Mouse (Mus musculus): ENCODE measurements around the gene Shkbp1. TPM values are rescaled to one million over a fixed set of nuclear protein-coding genes. Genes with fewer than 3 reads are reported as not detected.

Shkbp1 gene
- total RNA-seq (2018; cell fraction: chromatin; rRNA removed), result 100 to 1,000 TPM in 14 of 26 experiments, 10 to 100 TPM in 12; 21.9 to 181 (median 105) TPM
- total RNA-seq (2018; cell fraction: cytosol; rRNA removed), result 10 to 100 TPM; 27.5 to 54.3 (median 40.4) TPM
- 10 to 100 TPM; 18.9 to 95.8 (median 65.3) TPM for total RNA-seq (2018; cell fraction: nucleus; rRNA removed)
- 21.9 to 44.4 TPM (median 32.6 TPM) in 3 replicates for polyA plus RNA-seq (2018)

GRCm38 (mm10) chr7:27355745-27356240, at the start of gene Shkbp1:
Shkbp1 (minus strand) TSS chr7:27356019.
- peak within 1 kb of the TSS; percentile 83 for H3K4me3 ChIP-seq (ENCODE audit: inconsistent target)
- peak within 1 kb of the TSS; percentile 96 for H3K27ac ChIP-seq
- peaks cover 10% of the 10 kb centered on the region; the same call in 1 of the 2 replicates for H3K79me2 ChIP-seq (ENCODE audit: inconsistent target)
- 0% methylated on average over 32 of the region's 34 CpGs for WGBS (ENCODE audit: missing documents)
- H3K36me3 ChIP-seq (ENCODE audit: inconsistent target), result peaks cover 16% of the 10 kb centered on the region

DNA sequence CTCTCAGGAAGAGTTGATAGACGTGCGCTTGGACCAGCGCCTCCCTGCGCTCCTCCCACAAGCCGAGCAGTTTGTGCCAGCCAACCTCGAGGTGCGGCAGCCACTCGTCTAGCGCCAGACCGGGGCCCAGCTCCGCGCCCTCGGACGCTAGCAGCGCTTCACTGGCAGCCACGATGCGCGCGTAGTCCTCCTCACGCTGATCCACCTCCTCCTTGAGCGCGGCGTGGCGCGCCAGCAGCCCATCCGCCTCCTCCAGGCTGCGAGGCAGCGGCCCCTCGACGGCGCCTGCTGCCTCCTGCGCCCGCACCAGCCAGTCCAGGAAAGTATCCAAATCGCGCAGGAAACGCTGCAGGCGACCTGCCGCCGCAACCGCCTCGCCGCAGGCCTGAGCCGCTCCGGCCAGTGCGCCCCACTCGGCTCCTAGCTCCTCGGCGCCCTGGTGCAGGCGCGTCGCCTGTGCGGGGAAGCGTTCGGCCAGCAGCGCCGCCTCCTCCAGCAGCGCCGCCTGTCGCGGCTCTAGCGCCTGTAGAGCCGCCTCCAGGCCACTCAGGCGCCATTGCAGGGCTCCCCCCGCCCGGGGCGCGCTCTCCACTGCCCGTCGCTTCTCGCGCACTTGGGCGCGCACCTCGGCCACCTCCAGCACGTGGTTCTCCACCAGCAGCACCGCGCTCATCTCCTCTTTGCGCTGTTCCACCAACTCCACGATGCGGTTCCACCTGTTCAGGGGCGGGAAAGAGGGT, 48.6 kb upstream of the Shkbp1 start:
- 8% methylated on average over 80 of the region's 81 CpGs for whole genome bisulfite sequencing (ENCODE audit: missing documents)
- no peaks in the 10 kb centered on the region for H3K79me2 ChIP-seq (ENCODE audit: inconsistent target)
- H3K27ac ChIP-seq, result no peak overlapping the region
- H3K36me3 ChIP-seq (ENCODE audit: inconsistent target), result no peaks in the 10 kb centered on the region
- H3K4me3 ChIP-seq (ENCODE audit: inconsistent target), result no peak overlapping the region

GRCm38 (mm10) chr7:27402675-27403074, 46.9 kb upstream of the Shkbp1 start:
- 11% methylated on average over 16 of the region's 16 CpGs for WGBS (ENCODE audit: missing documents)

DNA sequence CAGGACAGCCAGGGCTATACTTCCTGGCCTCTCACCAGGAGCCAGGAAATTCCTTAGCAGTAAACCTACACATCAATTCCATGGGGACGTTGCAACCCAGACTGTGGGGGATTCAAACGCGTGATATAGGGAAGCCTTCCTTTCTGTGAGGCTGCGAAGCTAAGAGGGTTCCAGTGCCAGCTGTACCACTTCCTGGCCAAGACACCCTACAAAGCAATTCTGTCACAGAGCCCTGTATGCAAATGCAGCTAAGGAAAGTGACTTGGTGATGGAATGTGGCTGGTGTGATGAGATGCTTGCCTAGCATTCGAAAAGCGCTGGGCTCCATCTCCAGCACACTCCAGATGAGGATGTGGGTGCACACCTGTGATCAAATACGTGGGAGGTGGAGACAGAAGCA, 44.7 kb upstream of the Shkbp1 start:
- Histone ChIP-seq H3K4me3 (ENCODE audit: inconsistent target) (no peak overlapping the region), H3K36me3 (ENCODE audit: inconsistent target) (no peaks in the 10 kb centered on the region), H3K27ac (no peak overlapping the region), H3K79me2 (ENCODE audit: inconsistent target) (no peaks in the 10 kb centered on the region)
- 78% methylated on average over 7 of the region's 7 CpGs for WGBS (ENCODE audit: missing documents)

More at GRCm38 (mm10) chr7:27402675-27403074, 46.9 kb upstream of the Shkbp1 start:
- no peak overlapping the region for H3K27ac ChIP-seq
- no peaks in the 10 kb centered on the region for H3K36me3 ChIP-seq (ENCODE audit: inconsistent target)
- H3K79me2 ChIP-seq (ENCODE audit: inconsistent target), result no peaks in the 10 kb centered on the region
- no peak overlapping the region for H3K4me3 ChIP-seq (ENCODE audit: inconsistent target)

DNA sequence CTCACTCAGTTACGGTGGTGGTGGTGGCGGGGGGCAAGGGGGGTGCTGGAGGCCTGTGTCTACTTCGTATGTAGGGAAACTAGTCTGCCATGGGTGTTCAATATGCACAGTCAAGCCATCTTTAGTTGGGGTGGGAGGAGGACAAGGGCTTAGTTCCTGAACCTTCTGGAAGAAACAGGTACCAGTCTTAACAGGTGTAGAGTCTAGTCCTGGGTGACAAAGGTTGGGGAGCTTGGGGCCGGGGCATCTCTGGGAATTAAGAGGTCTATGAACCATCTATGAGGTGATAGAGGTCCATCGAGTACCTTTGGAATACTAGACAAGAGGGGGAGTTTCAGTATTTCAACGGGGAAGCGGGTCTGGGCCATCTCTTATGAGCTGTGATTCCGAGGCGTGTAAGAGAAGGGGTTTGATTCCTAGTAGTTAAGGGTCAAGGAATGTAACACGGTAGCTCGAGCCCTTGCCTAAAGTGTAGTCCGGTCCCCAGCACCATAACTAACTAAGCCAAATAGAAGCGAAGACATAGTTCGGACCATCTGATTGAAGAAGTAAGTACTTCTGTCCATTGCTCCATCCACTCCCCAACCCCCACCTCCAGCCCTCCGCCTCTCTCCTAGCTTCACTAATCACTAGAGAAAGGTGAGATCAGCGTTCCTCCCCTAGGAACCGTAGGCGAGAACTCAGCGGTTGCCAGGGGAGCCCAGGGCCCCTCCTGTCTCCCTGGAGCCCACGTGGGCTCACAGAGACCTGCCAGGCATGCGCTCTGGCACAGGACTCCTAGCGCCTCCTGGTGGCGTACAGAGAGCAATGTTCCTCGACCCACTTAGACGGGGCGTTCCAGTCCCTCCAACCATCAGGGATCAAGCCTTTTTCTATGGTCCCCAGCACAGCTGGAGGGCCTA, 41.5 kb upstream of the Shkbp1 start:
- no peak overlapping the region for H3K27ac ChIP-seq
- H3K4me3 ChIP-seq (ENCODE audit: inconsistent target), result no peak overlapping the region
- 24% methylated on average over 26 of the region's 26 CpGs for WGBS (ENCODE audit: missing documents)
- no peaks in the 10 kb centered on the region for H3K79me2 ChIP-seq (ENCODE audit: inconsistent target)
- no peaks in the 10 kb centered on the region for H3K36me3 ChIP-seq (ENCODE audit: inconsistent target)

DNA sequence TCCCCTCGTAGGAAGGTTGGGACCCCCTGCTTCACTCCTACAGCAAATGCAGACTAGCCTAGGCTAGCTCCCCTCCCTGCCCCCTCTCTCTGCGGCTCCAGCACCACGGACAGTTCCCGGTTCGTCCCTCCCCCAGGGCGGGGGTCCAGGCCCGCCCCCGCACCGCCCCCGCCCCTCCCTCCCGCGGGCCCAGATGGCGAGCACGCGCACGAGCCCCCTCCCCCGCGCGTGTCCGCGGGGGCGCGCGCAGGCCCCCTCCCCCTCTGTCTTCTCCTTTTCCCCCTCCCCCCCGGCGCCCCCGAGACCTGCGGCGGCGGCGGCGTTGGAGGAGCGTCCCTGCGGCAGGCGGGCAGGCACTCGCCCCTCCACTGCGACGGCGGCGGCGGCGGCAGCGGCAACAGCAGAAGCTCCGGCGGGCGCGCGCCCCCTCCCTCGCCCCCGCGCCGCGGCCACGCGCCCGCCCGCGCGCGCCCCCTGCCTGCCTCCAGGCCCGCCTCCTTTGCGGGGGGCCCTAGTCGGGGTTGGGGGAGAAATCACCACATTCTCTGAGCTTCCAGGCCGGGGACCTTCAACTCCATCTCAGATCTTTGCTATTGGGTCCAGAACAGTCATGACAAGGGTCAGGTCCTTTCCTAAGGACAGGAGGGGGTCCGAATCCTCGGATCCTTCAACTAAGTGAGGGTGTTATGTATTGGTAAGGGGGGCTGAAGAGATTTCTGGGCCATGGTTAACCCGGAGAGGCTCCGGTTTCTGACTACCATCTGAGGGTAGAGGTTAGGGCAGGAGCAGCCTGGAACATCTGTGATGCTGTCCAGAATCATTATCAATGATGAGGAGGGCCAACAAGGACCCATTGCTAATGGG, 40.6 kb upstream of the Shkbp1 start:
- no peaks in the 10 kb centered on the region for H3K79me2 ChIP-seq (ENCODE audit: inconsistent target)
- no peak overlapping the region for H3K4me3 ChIP-seq (ENCODE audit: inconsistent target)
- H3K36me3 ChIP-seq (ENCODE audit: inconsistent target), result no peaks in the 10 kb centered on the region

GRCm38 (mm10) chr7:27395521-27396183, 39.8 kb upstream of the Shkbp1 start:
- Histone ChIP-seq H3K79me2 (ENCODE audit: inconsistent target) (no peaks in the 10 kb centered on the region), H3K4me3 (ENCODE audit: inconsistent target) (no peak overlapping the region), H3K27ac (no peak overlapping the region), H3K36me3 (ENCODE audit: inconsistent target) (no peaks in the 10 kb centered on the region)
- WGBS (ENCODE audit: missing documents), result 9% methylated on average over 20 of the region's 22 CpGs

More for the DNA sequence above, 40.6 kb upstream of the Shkbp1 start:
- 3% methylated on average over 33 of the region's 68 CpGs for WGBS (ENCODE audit: missing documents)
- no peak overlapping the region for H3K27ac ChIP-seq

GRCm38 (mm10) chr7:27391416-27391815, 35.6 kb upstream of the Shkbp1 start:
- WGBS (ENCODE audit: missing documents), result 61% methylated on average over 16 of the region's 16 CpGs
- no peak overlapping the region for H3K27ac ChIP-seq
- H3K36me3 ChIP-seq (ENCODE audit: inconsistent target), result no peaks in the 10 kb centered on the region
- H3K4me3 ChIP-seq (ENCODE audit: inconsistent target), result no peak overlapping the region
- H3K79me2 ChIP-seq (ENCODE audit: inconsistent target), result no peaks in the 10 kb centered on the region

DNA sequence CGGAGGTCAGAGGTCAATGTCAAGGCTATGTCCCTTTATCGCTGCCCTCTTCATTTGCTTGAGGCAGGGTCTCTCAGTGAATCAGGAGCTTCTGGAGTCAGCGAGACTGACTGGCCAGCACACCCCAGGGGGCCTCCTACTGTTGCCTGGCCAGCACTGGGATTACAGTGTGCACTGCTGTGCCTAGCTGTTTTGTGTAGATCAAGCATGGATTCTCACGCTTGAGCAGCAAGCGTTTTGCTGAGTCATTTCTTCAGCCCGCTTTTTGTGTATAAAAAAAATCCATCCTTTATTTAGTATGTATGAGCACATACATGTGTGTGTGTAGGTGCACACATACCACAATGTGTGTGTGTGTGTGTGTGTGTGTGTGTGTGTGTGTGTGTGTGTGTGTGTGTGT, 33.4 kb upstream of the Shkbp1 start:
- Histone ChIP-seq H3K27ac (no peak overlapping the region), H3K4me3 (ENCODE audit: inconsistent target) (no peak overlapping the region), H3K36me3 (ENCODE audit: inconsistent target) (no peaks in the 10 kb centered on the region), H3K79me2 (ENCODE audit: inconsistent target) (no peaks in the 10 kb centered on the region)
- WGBS (ENCODE audit: missing documents), result 47% methylated on average over 5 of the region's 6 CpGs

DNA sequence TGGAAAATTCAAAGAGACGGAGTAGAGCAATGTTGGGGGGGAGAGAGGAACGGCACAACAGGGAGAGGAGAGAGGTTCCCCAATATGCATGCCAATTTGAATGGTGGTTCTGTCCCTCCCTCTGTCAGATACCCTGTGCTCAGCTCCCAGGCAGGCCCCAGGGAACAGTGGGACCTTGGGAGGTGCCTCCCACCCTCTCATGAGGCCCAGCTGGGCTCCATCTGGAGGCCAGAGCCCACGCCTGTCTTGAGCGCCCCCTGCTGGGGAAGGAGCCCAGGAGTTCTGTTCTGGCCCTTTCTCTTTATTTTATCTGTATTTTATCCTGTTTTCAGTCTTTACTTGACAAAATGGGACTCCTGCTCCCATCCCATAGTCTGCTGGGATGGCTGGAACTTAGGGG, 28.9 kb upstream of the Shkbp1 start:
- no peak overlapping the region for H3K4me3 ChIP-seq (ENCODE audit: inconsistent target)
- 40% methylated on average over 4 of the region's 4 CpGs for WGBS (ENCODE audit: missing documents)
- H3K79me2 ChIP-seq (ENCODE audit: inconsistent target), result no peaks in the 10 kb centered on the region
- no peak overlapping the region for H3K27ac ChIP-seq
- H3K36me3 ChIP-seq (ENCODE audit: inconsistent target), result no peaks in the 10 kb centered on the region

DNA sequence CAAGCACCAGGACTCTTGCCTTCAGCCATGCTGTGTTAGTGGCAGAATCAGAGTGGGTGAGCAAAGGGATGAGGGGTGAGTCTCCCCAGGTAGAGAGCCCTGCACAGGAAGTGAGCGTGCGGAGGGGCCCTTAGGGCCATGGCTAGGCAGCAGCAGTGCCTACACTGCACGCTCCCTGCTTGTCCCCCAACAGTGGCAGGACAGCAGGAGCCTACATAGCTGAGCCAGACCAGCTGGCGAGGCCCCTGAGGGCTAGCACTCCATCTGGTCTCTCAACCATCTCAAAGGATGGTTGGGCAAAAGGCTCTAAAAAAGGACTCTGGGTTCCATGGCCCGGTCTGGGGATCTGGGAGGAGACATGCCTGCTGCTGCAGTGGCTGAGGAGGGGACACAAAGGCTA, 28.3 kb upstream of the Shkbp1 start:
- Histone ChIP-seq H3K36me3 (ENCODE audit: inconsistent target) (no peaks in the 10 kb centered on the region), H3K4me3 (ENCODE audit: inconsistent target) (no peak overlapping the region), H3K27ac (no peak overlapping the region), H3K79me2 (ENCODE audit: inconsistent target) (no peaks in the 10 kb centered on the region)
- WGBS (ENCODE audit: missing documents), result 94% methylated on average over 5 of the region's 5 CpGs

DNA sequence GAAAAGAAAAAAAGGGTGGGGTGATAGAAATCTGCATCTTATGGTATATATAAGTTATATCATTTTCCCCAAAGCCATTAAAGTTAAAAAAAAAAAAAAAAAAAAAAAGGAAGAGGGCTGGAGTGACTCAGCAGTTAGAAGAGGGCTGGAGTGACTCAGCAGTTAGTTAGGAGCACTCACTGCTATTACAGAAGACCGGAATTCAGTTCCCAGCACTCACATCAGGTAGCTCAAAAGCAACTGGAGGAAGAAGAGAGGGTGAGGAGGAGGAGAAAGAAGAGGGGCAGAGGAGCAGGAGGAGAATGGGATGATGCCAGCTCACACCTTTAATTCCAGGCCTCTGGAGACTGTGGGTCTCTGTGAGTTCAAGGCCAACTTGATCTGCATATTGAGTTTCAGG, 27.4 kb upstream of the Shkbp1 start:
- no peak overlapping the region for H3K27ac ChIP-seq
- no peaks in the 10 kb centered on the region for H3K79me2 ChIP-seq (ENCODE audit: inconsistent target)
- no peaks in the 10 kb centered on the region for H3K36me3 ChIP-seq (ENCODE audit: inconsistent target)
- no peak overlapping the region for H3K4me3 ChIP-seq (ENCODE audit: inconsistent target)
- WGBS (ENCODE audit: missing documents), result 50% methylated on average over 1 of the region's 1 CpGs

DNA sequence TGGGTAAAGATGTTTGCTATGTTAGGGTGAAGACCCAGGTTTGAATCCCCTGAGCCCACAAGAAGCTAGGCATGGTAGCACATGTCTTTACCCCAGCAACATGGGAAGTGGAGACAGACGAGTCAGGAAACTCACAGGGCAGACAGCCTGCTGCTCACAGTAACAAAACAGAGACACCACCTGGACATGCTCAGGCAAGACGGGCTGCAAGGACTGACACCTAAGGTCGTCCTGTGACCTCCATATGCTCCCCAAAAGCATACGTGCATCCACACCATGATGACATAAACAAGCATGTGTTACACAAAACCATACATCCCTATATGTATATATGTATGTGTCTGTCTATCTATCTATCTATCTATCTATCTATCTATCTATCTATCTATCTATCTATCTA, 25.7 kb upstream of the Shkbp1 start:
- no peaks in the 10 kb centered on the region for H3K36me3 ChIP-seq (ENCODE audit: inconsistent target)
- WGBS (ENCODE audit: missing documents), result 69% methylated on average over 4 of the region's 4 CpGs
- H3K27ac ChIP-seq, result no peak overlapping the region
- no peaks in the 10 kb centered on the region for H3K79me2 ChIP-seq (ENCODE audit: inconsistent target)
- no peak overlapping the region for H3K4me3 ChIP-seq (ENCODE audit: inconsistent target)

Data from macrophage (primary cell).